Mouse (Mus musculus) layer of hippocampus, postnatal 10 days (tissue): ENCODE data around the gene Dnm3. TPM values are rescaled to one million over a fixed set of nuclear protein-coding genes. Genes with fewer than 3 reads are reported as not detected.

ENCODE experiments used
- DNase-seq, 2 experiments: peaks; one replicate each; pipeline ENCODE4 v3.0.0; 2021; ENCODE audit warnings: low spot score in 2 of 2
- microRNA-seq, 2 experiments: library from miRNA; unstranded; fragments of <30 nt; microRNA quantifications; one replicate each; pipeline ENCODE4 v1.2.0; 2021
- total RNA-seq, 2 experiments: library from RNA; stranded (reverse); gene quantifications; 2 replicates each; pipeline ENCODE4 v1.2.3; 2021

Dnm3 gene
- total RNA-seq, 2 experiments from 2014 or later: 65.9 to 73.9 TPM

GRCm38 (mm10) chr1:161957964-161958950, 519.6 kb downstream of the Dnm3 start:
- DNase-seq: no peak

- DNase-seq: no peak
Observed at GRCm38 (mm10) chr1:161955846-161956245, 522.0 kb downstream of the Dnm3 start.

- DNase-seq: no peak
Observed at GRCm38 (mm10) chr1:161952599-161952998, 525.2 kb downstream of the Dnm3 start.

GRCm38 (mm10) chr1:161951009-161951779, 526.6 kb downstream of the Dnm3 start:
- no peak for DNase-seq

GRCm38 (mm10) chr1:161942082-161942481, 535.8 kb downstream of the Dnm3 start:
- no peak for DNase-seq

Small RNA genes within 50 kb of the gene (microRNA-seq; reads per million reads assigned to microRNA genes)
- 0.39 to 0.45 reads per million in 2 experiments for gene Mir199a-2
- gene Mir214: 59.9 to 94.7 reads per million in 2 experiments

Other genes starting within 250 kb of the Dnm3 start
- 10 to 100 TPM; 11.6 to 16.1 TPM for gene Mettl13, start 70.5 kb upstream of the Dnm3 start, total RNA-seq
- 10 to 100 TPM; 72.0 to 72.3 TPM for gene Vamp4, start 92.5 kb upstream of the Dnm3 start, total RNA-seq
- 10 to 100 TPM in 1 of 2 experiments, 1 to 10 TPM in 1; 8.3 to 10.0 TPM for gene Myoc, start 161.1 kb upstream of the Dnm3 start, total RNA-seq
- gene Myocos, start 180.2 kb upstream of the Dnm3 start, total RNA-seq: not detected